Mouse (Mus musculus): ENCODE results near the gene Kansl2. TPM values are rescaled to one million over a fixed set of nuclear protein-coding genes. Genes with fewer than 3 reads are reported as not detected.
"Not testable (repeated sequence)": the region's sequence is repeated elsewhere in the genome, so short reads cannot be mapped to it uniquely, and the experiment has no call there.

The Kansl2 gene
- polyA plus RNA-seq, 1 experiment from 2014 or later: 183 TPM

GRCm38 (mm10) chr15:98528066-98528563 lies 5.9 kb downstream of the Kansl2 start:
- no peak overlapping the region for H3K27ac ChIP-seq
- no peak for ATAC-seq (ENCODE audit: low FRiP score)
- H3K9me3 ChIP-seq: no peaks in the 10 kb centered on the region
- H3K4me2 ChIP-seq: no peak overlapping the region
- H3K27me3 ChIP-seq: no peaks in the 10 kb centered on the region
- no peak overlapping the region for H3K4me3 ChIP-seq (replicated peaks)
- H3K4me1 ChIP-seq: peaks cover 20% of the 10 kb centered on the region
- 82% methylated on average over 5 of the region's 5 CpGs for WGBS
- no peak overlapping the region for H3K9ac ChIP-seq
- peaks cover 86% of the 10 kb centered on the region for H3K36me3 ChIP-seq (replicated peaks)

- 98% methylated on average over 5 of the region's 5 CpGs for WGBS
- no peak for ATAC-seq (ENCODE audit: low FRiP score)
- H3K9ac ChIP-seq: no peak overlapping the region
- H3K4me2 ChIP-seq: no peak overlapping the region
- H3K4me1 ChIP-seq: peaks cover 12% of the 10 kb centered on the region
- H3K9me3 ChIP-seq: no peaks in the 10 kb centered on the region
- no peaks in the 10 kb centered on the region for H3K27me3 ChIP-seq
- H3K4me3 ChIP-seq (replicated peaks): no peak overlapping the region
- H3K27ac ChIP-seq: no peak overlapping the region
- peaks cover 95% of the 10 kb centered on the region for H3K36me3 ChIP-seq (replicated peaks)
These were observed 6.8 kb downstream of the Kansl2 start for GRCm38 (mm10) chr15:98527056-98527771.

GRCm38 (mm10) chr15:98526057-98526456 lies 8.0 kb downstream of the Kansl2 start:
- no peak overlapping the region for H3K4me2 ChIP-seq
- no peak for ATAC-seq (ENCODE audit: low FRiP score)
- no peaks in the 10 kb centered on the region for H3K27me3 ChIP-seq
- H3K4me3 ChIP-seq (replicated peaks): no peak overlapping the region
- 67% methylated on average over 5 of the region's 5 CpGs for WGBS
- H3K27ac ChIP-seq: no peak overlapping the region
- H3K36me3 ChIP-seq (replicated peaks): peaks cover 97% of the 10 kb centered on the region
- H3K4me1 ChIP-seq: peaks cover 3% of the 10 kb centered on the region; the same call in 1 of the 2 replicates
- no peak overlapping the region for H3K9ac ChIP-seq
- H3K9me3 ChIP-seq: no peaks in the 10 kb centered on the region

GRCm38 (mm10) chr15:98521245-98521644 lies 12.8 kb downstream of the Kansl2 start:
- H3K4me3 ChIP-seq (replicated peaks): no peak overlapping the region
- no peaks in the 10 kb centered on the region for H3K27me3 ChIP-seq
- no peak for ATAC-seq (ENCODE audit: low FRiP score)
- WGBS: 97% methylated on average over 3 of the region's 3 CpGs
- H3K9ac ChIP-seq: no peak overlapping the region
- no peak overlapping the region for H3K4me2 ChIP-seq
- H3K4me1 ChIP-seq: no peaks in the 10 kb centered on the region
- H3K27ac ChIP-seq: no peak overlapping the region
- H3K9me3 ChIP-seq: no peaks in the 10 kb centered on the region
- H3K36me3 ChIP-seq (replicated peaks): peaks cover 78% of the 10 kb centered on the region

GRCm38 (mm10) chr15:98517380-98518355 lies 16.4 kb downstream of the Kansl2 start:
- H3K4me1 ChIP-seq: no peaks in the 10 kb centered on the region
- no peak overlapping the region for H3K27ac ChIP-seq
- H3K4me2 ChIP-seq: no peak overlapping the region
- H3K4me3 ChIP-seq (replicated peaks): no peak overlapping the region
- no peaks in the 10 kb centered on the region for H3K27me3 ChIP-seq
- H3K9me3 ChIP-seq: no peaks in the 10 kb centered on the region
- H3K9ac ChIP-seq: no peak overlapping the region
- peaks cover 44% of the 10 kb centered on the region for H3K36me3 ChIP-seq (replicated peaks)
- 75% methylated on average over 16 of the region's 16 CpGs for WGBS
- ATAC-seq (ENCODE audit: low FRiP score): no peak

- Histone ChIP-seq H3K36me3 (replicated peaks) (peaks cover 15% of the 10 kb centered on the region), H3K4me1 (peaks cover 11% of the 10 kb centered on the region)
- H3K9ac ChIP-seq; ATAC-seq (ENCODE audit: low FRiP score); H3K27ac ChIP-seq; H3K27me3 ChIP-seq; H3K9me3 ChIP-seq; H3K4me2 ChIP-seq; H3K4me3 ChIP-seq (replicated peaks): not testable (repeated sequence)
- 92% methylated on average over 2 of the region's 2 CpGs for whole genome bisulfite sequencing
These were observed 19.2 kb downstream of the Kansl2 start for GRCm38 (mm10) chr15:98514845-98515244.

GRCm38 (mm10) chr15:98514146-98514545 lies 19.9 kb downstream of the Kansl2 start:
- Histone ChIP-seq H3K27me3 (no peaks in the 10 kb centered on the region), H3K9me3 (no peaks in the 10 kb centered on the region), H3K4me1 (peaks cover 11% of the 10 kb centered on the region), H3K4me3 (replicated peaks) (no peak overlapping the region), H3K9ac (no peak overlapping the region), H3K4me2 (no peak overlapping the region), H3K27ac (no peak overlapping the region), H3K36me3 (replicated peaks) (peaks cover 10% of the 10 kb centered on the region)
- no peak for ATAC-seq (ENCODE audit: low FRiP score)
- 83% methylated on average over 8 of the region's 8 CpGs for WGBS

- Histone ChIP-seq H3K4me1 (peaks cover 11% of the 10 kb centered on the region), H3K36me3 (replicated peaks) (peaks cover 10% of the 10 kb centered on the region)
- not testable (repeated sequence) for H3K4me3 ChIP-seq (replicated peaks); H3K9ac ChIP-seq; H3K27me3 ChIP-seq; H3K4me2 ChIP-seq; H3K27ac ChIP-seq; ATAC-seq (ENCODE audit: low FRiP score); H3K9me3 ChIP-seq
- WGBS: 75% methylated on average over 3 of the region's 3 CpGs
These were observed 20.4 kb downstream of the Kansl2 start for GRCm38 (mm10) chr15:98513676-98514075.

- Histone ChIP-seq H3K4me1 (peaks cover 11% of the 10 kb centered on the region), H3K9ac (no peak overlapping the region), H3K27me3 (no peaks in the 10 kb centered on the region), H3K4me3 (replicated peaks) (no peak overlapping the region), H3K9me3 (no peaks in the 10 kb centered on the region), H3K27ac (no peak overlapping the region), H3K36me3 (replicated peaks) (peaks cover 2% of the 10 kb centered on the region), H3K4me2 (no peak overlapping the region)
- WGBS: 71% methylated on average over 17 of the region's 17 CpGs
- no peak for ATAC-seq (ENCODE audit: low FRiP score)
These were observed 21.2 kb downstream of the Kansl2 start for GRCm38 (mm10) chr15:98512799-98513321.

GRCm38 (mm10) chr15:98512232-98512631 lies 21.8 kb downstream of the Kansl2 start:
- H3K27ac ChIP-seq: no peak overlapping the region
- H3K4me2 ChIP-seq: no peak overlapping the region
- WGBS: 74% methylated on average over 8 of the region's 8 CpGs
- ATAC-seq (ENCODE audit: low FRiP score): no peak
- H3K4me3 ChIP-seq (replicated peaks): no peak overlapping the region
- peaks cover 11% of the 10 kb centered on the region for H3K4me1 ChIP-seq
- no peaks in the 10 kb centered on the region for H3K27me3 ChIP-seq
- H3K9me3 ChIP-seq: no peaks in the 10 kb centered on the region
- H3K9ac ChIP-seq: no peak overlapping the region
- no peaks in the 10 kb centered on the region for H3K36me3 ChIP-seq (replicated peaks)

- Histone ChIP-seq H3K4me3 (replicated peaks) (no peak overlapping the region), H3K27ac (no peak overlapping the region), H3K4me2 (no peak overlapping the region), H3K27me3 (no peaks in the 10 kb centered on the region), H3K36me3 (replicated peaks) (no peaks in the 10 kb centered on the region), H3K9me3 (no peaks in the 10 kb centered on the region), H3K9ac (no peak overlapping the region), H3K4me1 (peaks cover 11% of the 10 kb centered on the region)
- ATAC-seq (ENCODE audit: low FRiP score): no peak
- WGBS: 60% methylated on average over 13 of the region's 13 CpGs
These were observed 22.6 kb downstream of the Kansl2 start for GRCm38 (mm10) chr15:98511386-98511928.
